10 mouse cellular contexts compared by ENCODE assay signal in the genomic region with DNA sequence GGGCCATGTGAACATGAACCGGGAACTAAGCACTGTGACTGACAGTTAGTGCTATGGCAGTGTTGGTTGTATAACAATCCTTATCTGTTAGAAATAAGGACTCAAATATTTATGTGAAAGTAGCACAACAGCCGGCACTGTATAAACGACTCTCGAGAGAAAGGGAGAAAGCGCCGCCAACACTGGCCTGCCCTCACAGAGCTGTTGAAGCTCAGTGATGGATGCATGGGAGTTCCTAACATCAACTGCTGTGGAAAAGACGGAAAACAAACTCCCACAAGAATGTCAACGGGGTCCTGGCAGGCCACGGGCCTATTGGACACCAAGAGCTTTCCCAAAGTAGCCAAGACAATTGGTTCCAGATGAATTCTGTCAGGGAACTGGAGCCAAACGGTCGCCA. TPM values are rescaled to one million over a fixed set of nuclear protein-coding genes. Genes with fewer than 3 reads are reported as not detected.
DNase-seq lines count a peak whose midpoint lies in the region; ATAC-seq and TF ChIP-seq lines count a peak whose summit lies in the region.
"Had no signal": no experiment of that assay in that cellular context is flagged by ENCODE, and none has a peak within 500 bp of the region (broad histone marks: within the 10 kb centered on the region; RNA-seq: fewer than 3 reads in every experiment).

No protein-coding gene starts in this region.

- no peak overlapping the region for H3K9ac ChIP-seq in heart, embryonic 16.5 days (ENCODE audit: low read length)
- H3K9ac ChIP-seq in limb, embryonic 12.5 days (replicated peaks), result 0 out of 2 replicates have a peak overlapping the region, but pooled peaks have one; percentile 34
- H3K9ac ChIP-seq in midbrain, embryonic 13.5 days (replicated peaks), result no peak overlapping the region

- no peak overlapping the region for H3K4me2 ChIP-seq in heart, embryonic 16.5 days (ENCODE audit: low read depth, low read length)
- H3K4me2 ChIP-seq in limb, embryonic 12.5 days, result no peak overlapping the region
- H3K4me2 ChIP-seq in midbrain, embryonic 13.5 days (replicated peaks), result no peak overlapping the region

- H3K4me3 ChIP-seq in kidney, adult 2 months (ENCODE audit: insufficient read depth, low read depth, low read length), result no peak overlapping the region
- no peak overlapping the region for H3K4me3 ChIP-seq in heart, embryonic 16.5 days (ENCODE audit: low read length)
- H3K4me3 ChIP-seq in limb, embryonic 12.5 days (replicated peaks), result no peak overlapping the region
- H3K4me3 ChIP-seq in small intestine, adult 2 months (ENCODE audit: low read depth, low read length), result no peak overlapping the region
- H3K4me3 ChIP-seq in midbrain, embryonic 13.5 days (replicated peaks), result no peak overlapping the region

- H3K4me1 ChIP-seq in kidney, adult 2 months (ENCODE audit: control insufficient read depth, insufficient read depth, low read length), result peaks cover 15% of the 10 kb centered on the region; the same call in 1 of the 2 replicates
- H3K4me1 ChIP-seq in heart, embryonic 16.5 days (ENCODE audit: control insufficient read depth, insufficient read depth, low read length), result peaks cover 4% of the 10 kb centered on the region
- peaks cover 31% of the 10 kb centered on the region for H3K4me1 ChIP-seq in limb, embryonic 12.5 days (replicated peaks)
- peaks cover 7% of the 10 kb centered on the region for H3K4me1 ChIP-seq in small intestine, adult 2 months (ENCODE audit: control insufficient read depth, insufficient read depth, insufficient read length, low read length)
- H3K4me1 ChIP-seq in midbrain, embryonic 13.5 days (replicated peaks), result peaks cover 32% of the 10 kb centered on the region

- H3K9me3 ChIP-seq in heart, embryonic 16.5 days (replicated peaks; ENCODE audit: control insufficient read depth, low read length), result no peaks in the 10 kb centered on the region
- H3K9me3 ChIP-seq in limb, embryonic 12.5 days, result no peaks in the 10 kb centered on the region
- H3K9me3 ChIP-seq in midbrain, embryonic 13.5 days, result no peaks in the 10 kb centered on the region

- WGBS in kidney, adult 2 months, result 48% methylated on average over 11 of the region's 11 CpGs
- WGBS in heart, embryonic 16.5 days, result 55% methylated on average over 11 of the region's 11 CpGs
- 26% methylated on average over 11 of the region's 11 CpGs for WGBS in limb, embryonic 12.5 days
- 67% methylated on average over 11 of the region's 11 CpGs for WGBS in small intestine, adult 2 months
- 63% methylated on average over 11 of the region's 11 CpGs for WGBS in midbrain, embryonic 13.5 days

- no peak for ATAC-seq in heart, embryonic 16.5 days (replicated peaks; ENCODE audit: extremely low read depth, insufficient read depth, low FRiP score)
- ATAC-seq in limb, embryonic 12.5 days (ENCODE audit: insufficient number of reproducible peaks, insufficient read depth, low FRiP score, low TSS enrichment, low read depth), result no peak
- ATAC-seq in midbrain, embryonic 13.5 days, result no peak

- H3K27ac ChIP-seq in kidney, adult 2 months (ENCODE audit: insufficient read depth, low read depth, low read length), result peak overlapping the region; percentile 61
- H3K27ac ChIP-seq in heart, embryonic 16.5 days (ENCODE audit: low read length), result peak overlapping the region; percentile 32; the same call in 1 of the 2 replicates
- 0 out of 2 replicates have a peak overlapping the region, but pooled peaks have one; percentile 62 for H3K27ac ChIP-seq in limb, embryonic 12.5 days
- H3K27ac ChIP-seq in small intestine, adult 2 months (ENCODE audit: insufficient read depth, low read depth, low read length), result peak overlapping the region; percentile 41; the same call in 1 of the 2 replicates
- H3K27ac ChIP-seq in midbrain, embryonic 13.5 days, result no peak overlapping the region

- TF ChIP-seq POLR2A in kidney, adult 2 months (IDR thresholded peaks at IDR 0.05; ENCODE audit: low read depth, low read length), result no peak
- no peak for TF ChIP-seq POLR2A in small intestine, adult 2 months (IDR thresholded peaks at IDR 0.05; ENCODE audit: low read depth, low read length)

- peak; percentile 65 for DNase-seq in kidney, adult 2 months
- no peak for DNase-seq in kidney, adult 18-20 months
- DNase-seq in testis, postnatal 10 days (ENCODE audit: low spot score), result no peak
- DNase-seq in urinary bladder, adult 2 months (ENCODE audit: low spot score), result no peak
- DNase-seq: cerebellum, adult 8-10 months; right cerebral cortex, postnatal 25 days had no signal

- no peak for TF ChIP-seq CTCF in kidney, adult 2 months (conservative IDR thresholded peaks at IDR 0.05; ENCODE audit: insufficient read depth, insufficient read length, low read depth, low read length)
- TF ChIP-seq CTCF in small intestine, adult 2 months (IDR thresholded peaks at IDR 0.05; ENCODE audit: extremely low read depth, insufficient read length, insufficient replicate concordance, low read depth, low read length), result no peak

- no peaks in the 10 kb centered on the region for H3K36me3 ChIP-seq in kidney, adult 2 months (ENCODE audit: control insufficient read depth, insufficient read depth, low read length)
- H3K36me3 ChIP-seq in heart, embryonic 16.5 days (ENCODE audit: control insufficient read depth, insufficient read depth), result no peaks in the 10 kb centered on the region
- H3K36me3 ChIP-seq in limb, embryonic 12.5 days, result peaks cover 27% of the 10 kb centered on the region
- H3K36me3 ChIP-seq in small intestine, adult 2 months (ENCODE audit: control insufficient read depth, insufficient read depth, low read length), result peaks cover 18% of the 10 kb centered on the region
- 0 out of 2 replicates have a peak, but pooled peaks cover 2% of the 10 kb centered on the region for H3K36me3 ChIP-seq in midbrain, embryonic 13.5 days

- H3K27me3 ChIP-seq in kidney, adult 2 months (replicated peaks; ENCODE audit: control insufficient read depth, insufficient read depth, low read length), result no peaks in the 10 kb centered on the region
- H3K27me3 ChIP-seq in heart, embryonic 16.5 days (ENCODE audit: control insufficient read depth, insufficient read depth, low read length), result no peaks in the 10 kb centered on the region
- no peaks in the 10 kb centered on the region for H3K27me3 ChIP-seq in limb, embryonic 12.5 days
- no peaks in the 10 kb centered on the region for H3K27me3 ChIP-seq in small intestine, adult 2 months (ENCODE audit: control insufficient read depth, insufficient read depth, low read length)
- H3K27me3 ChIP-seq in midbrain, embryonic 13.5 days, result no peaks in the 10 kb centered on the region

RNA-seq across cellular contexts. Expression of a gene that starts 2.8 kb away (rescaled TPM):
- polyA plus RNA-seq in kidney, adult 2 months (2012; rRNA removed), result 80.3 and 84.9 TPM in 2 replicates
- 76.8 and 82.5 TPM in 2 replicates for polyA plus RNA-seq in heart, embryonic 16.5 days (2015; fragmentation: Nextera tagmentation; extraction: Ambion mirVana)
- 91.8 and 93.0 TPM in 2 replicates for polyA plus RNA-seq in limb, embryonic 12.5 days (2016; fragmentation: Nextera tagmentation; extraction: Ambion mirVana)
- polyA plus RNA-seq in small intestine, adult 2 months (2012; rRNA removed), result 25.3 and 48.5 TPM in 2 replicates
- polyA plus RNA-seq in midbrain, embryonic 13.5 days (2015; fragmentation: Nextera tagmentation; extraction: Ambion mirVana), result 93.0 and 96.0 TPM in 2 replicates
- polyA plus RNA-seq in urinary bladder, adult 2 months (2012; rRNA removed), result 48.3 and 58.3 TPM in 2 replicates

RNA-seq across cellular contexts. Expression of a gene that starts 3.1 kb away (rescaled TPM):
- 106 and 119 TPM in 2 replicates for polyA plus RNA-seq in kidney, adult 2 months (2012; rRNA removed)
- polyA plus RNA-seq in heart, embryonic 16.5 days (2015; fragmentation: Nextera tagmentation; extraction: Ambion mirVana), result 33.9 and 38.2 TPM in 2 replicates
- polyA plus RNA-seq in limb, embryonic 12.5 days (2016; fragmentation: Nextera tagmentation; extraction: Ambion mirVana), result 51.4 and 53.8 TPM in 2 replicates
- 133 and 253 TPM in 2 replicates for polyA plus RNA-seq in small intestine, adult 2 months (2012; rRNA removed)
- polyA plus RNA-seq in midbrain, embryonic 13.5 days (2015; fragmentation: Nextera tagmentation; extraction: Ambion mirVana), result 24.7 and 27.2 TPM in 2 replicates
- 27.7 and 30.9 TPM in 2 replicates for polyA plus RNA-seq in urinary bladder, adult 2 months (2012; rRNA removed)

RNA-seq across cellular contexts. Expression of a gene that starts 12.4 kb away (rescaled TPM):
- not detected in 2 replicates for polyA plus RNA-seq in kidney, adult 2 months (2012; rRNA removed)
- polyA plus RNA-seq in heart, embryonic 16.5 days (2015; fragmentation: Nextera tagmentation; extraction: Ambion mirVana), result 3.6 and 4.7 TPM in 2 replicates
- polyA plus RNA-seq in limb, embryonic 12.5 days (2016; fragmentation: Nextera tagmentation; extraction: Ambion mirVana), result 0.17 and 0.25 TPM in 2 replicates
- 0.03 and 0.09 TPM in 2 replicates for polyA plus RNA-seq in small intestine, adult 2 months (2012; rRNA removed)
- polyA plus RNA-seq in midbrain, embryonic 13.5 days (2015; fragmentation: Nextera tagmentation; extraction: Ambion mirVana), result 0.34 and 1.8 TPM in 2 replicates
- 0.03 and 0.04 TPM in 2 replicates for polyA plus RNA-seq in urinary bladder, adult 2 months (2012; rRNA removed)

RNA-seq across cellular contexts. Expression of a gene that starts 15.1 kb away (rescaled TPM):
- polyA plus RNA-seq in kidney, adult 2 months (2012; rRNA removed), result 36.8 and 37.7 TPM in 2 replicates
- polyA plus RNA-seq in heart, embryonic 16.5 days (2015; fragmentation: Nextera tagmentation; extraction: Ambion mirVana), result 2.3 and 2.8 TPM in 2 replicates
- polyA plus RNA-seq in limb, embryonic 12.5 days (2016; fragmentation: Nextera tagmentation; extraction: Ambion mirVana), result 0.71 and 0.83 TPM in 2 replicates
- 22.1 and 45.8 TPM in 2 replicates for polyA plus RNA-seq in small intestine, adult 2 months (2012; rRNA removed)
- polyA plus RNA-seq in midbrain, embryonic 13.5 days (2015; fragmentation: Nextera tagmentation; extraction: Ambion mirVana), result 0.82 and 1.3 TPM in 2 replicates
- polyA plus RNA-seq in urinary bladder, adult 2 months (2012; rRNA removed), result 74.5 and 83.1 TPM in 2 replicates

RNA-seq across cellular contexts. Expression of a gene that starts 15.3 kb away (rescaled TPM):
- polyA plus RNA-seq in kidney, adult 2 months (2012; rRNA removed), result 5.6 TPM in 2 replicates
- polyA plus RNA-seq in heart, embryonic 16.5 days (2015; fragmentation: Nextera tagmentation; extraction: Ambion mirVana), result 0.34 TPM in 1 of 2 replicates, not detected in the other
- polyA plus RNA-seq in limb, embryonic 12.5 days (2016; fragmentation: Nextera tagmentation; extraction: Ambion mirVana), result 0.32 TPM in 1 of 2 replicates, not detected in the other
- 1.5 TPM in 1 of 2 replicates, not detected in the other for polyA plus RNA-seq in small intestine, adult 2 months (2012; rRNA removed)
- 0.24 TPM in 1 of 2 replicates, not detected in the other for polyA plus RNA-seq in midbrain, embryonic 13.5 days (2015; fragmentation: Nextera tagmentation; extraction: Ambion mirVana)
- 0.28 and 0.44 TPM in 2 replicates for polyA plus RNA-seq in urinary bladder, adult 2 months (2012; rRNA removed)
